Mouse (Mus musculus) embryo, embryonic 9.5 days (tissue): Measurements from ENCODE around the gene Rag2.

ENCODE experiments used
- DNase-seq: peaks from one replicate; pipeline ENCODE4 v3.0.0-alpha.2; 2017; ENCODE audit errors: extremely low spot score

Rag2 gene

DNA sequence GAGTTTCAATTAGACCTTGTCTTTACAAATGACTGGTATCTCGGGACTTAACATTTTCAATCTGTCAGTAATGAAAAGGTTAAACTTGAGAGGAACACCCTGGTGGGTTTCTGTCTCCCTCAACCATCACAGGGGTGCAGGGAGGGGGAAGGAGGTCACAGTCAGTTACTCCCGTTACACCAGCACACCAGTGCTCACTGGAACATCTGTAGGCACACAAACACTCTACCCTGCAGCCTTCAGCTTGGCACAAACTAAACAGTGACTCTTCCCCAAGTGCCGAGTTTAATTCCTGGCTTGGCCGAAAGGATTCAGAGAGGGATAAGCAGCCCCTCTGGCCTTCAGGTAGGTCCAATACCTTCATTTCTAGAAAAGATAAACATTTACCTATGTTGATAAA lies at the start of gene Rag2:
Gene Rag2 (plus strand): TSS at position 193 of the 400 bp plus-strand sequence.
- DNase-seq, result no peak

DNA sequence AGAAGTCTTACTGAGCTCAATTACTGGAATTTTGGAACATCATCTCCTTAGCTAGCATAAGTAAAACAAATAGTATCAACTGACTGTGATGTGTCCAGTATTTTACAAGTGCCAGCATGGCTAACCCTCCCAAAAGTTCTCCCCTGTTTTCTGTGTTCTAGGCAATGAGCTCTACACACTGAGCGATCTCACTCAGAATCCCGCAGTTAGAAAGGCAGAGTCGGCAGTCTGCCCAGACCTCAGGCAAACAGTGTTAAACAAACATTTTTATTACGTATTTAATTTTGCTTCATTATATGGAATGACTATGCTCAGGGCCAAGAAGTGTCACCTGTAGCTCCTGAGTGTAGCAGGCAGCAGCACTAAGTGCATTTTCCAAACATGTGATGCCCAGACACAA lies 47.3 kb upstream of the Rag2 start:
- DNase-seq, result no peak

DNA sequence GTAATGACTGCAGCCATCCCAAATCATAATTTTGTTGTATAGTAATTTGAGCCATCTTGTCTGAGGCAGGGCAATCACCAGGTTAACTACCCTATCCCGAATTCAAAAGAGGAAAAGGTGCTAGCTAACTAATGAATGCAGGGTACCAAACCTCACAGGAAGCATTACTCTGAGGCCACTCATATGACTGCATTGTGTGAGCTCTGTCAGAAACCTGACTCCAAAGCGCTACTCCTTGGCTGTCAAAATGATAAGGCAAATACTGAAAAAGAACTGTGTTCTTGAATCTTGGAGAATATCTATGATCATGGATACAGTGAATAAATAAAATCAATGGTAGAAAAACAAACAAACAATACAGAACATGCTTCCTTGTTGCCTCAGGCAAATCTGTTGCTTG lies 44.5 kb upstream of the Rag2 start:
- DNase-seq, result no peak

DNA sequence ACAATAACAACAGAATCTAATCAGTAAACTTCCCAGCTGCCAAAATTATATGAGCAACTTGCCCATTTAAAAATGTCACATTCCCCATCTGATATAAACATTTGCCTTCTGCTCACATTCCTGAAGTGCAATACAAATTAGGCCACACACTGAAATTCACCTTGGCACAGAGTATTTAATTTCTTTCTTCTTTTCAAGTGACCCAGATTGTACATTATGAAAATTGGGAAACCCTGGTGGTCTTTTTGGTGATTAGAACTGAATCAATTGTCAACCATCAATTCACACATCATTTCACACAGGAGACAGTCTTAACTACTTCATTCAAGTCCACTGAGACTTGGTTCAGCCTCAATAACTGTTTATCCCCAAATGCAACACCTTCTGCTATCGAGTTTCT lies 44.1 kb upstream of the Rag2 start:
- no peak for DNase-seq

DNA sequence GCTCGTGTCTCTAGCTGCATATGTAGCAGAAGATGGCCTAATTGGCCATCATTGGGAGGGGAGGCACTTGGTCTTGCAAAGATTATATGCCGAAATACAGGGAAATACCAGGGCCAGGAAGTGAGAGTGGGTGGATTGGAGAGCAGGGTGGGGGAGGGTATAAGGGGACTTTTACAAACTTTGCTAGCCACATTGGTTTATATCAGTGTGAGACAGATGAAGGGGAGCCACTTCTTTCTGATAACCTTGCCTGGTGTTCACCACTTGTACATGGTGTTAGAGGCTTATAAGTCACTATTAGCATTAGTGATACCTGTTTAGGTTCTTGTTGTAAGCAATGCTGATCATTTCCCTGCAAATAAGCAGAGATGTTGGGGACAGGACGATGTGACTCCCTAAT lies 43.5 kb upstream of the Rag2 start:
- no peak for DNase-seq

DNA sequence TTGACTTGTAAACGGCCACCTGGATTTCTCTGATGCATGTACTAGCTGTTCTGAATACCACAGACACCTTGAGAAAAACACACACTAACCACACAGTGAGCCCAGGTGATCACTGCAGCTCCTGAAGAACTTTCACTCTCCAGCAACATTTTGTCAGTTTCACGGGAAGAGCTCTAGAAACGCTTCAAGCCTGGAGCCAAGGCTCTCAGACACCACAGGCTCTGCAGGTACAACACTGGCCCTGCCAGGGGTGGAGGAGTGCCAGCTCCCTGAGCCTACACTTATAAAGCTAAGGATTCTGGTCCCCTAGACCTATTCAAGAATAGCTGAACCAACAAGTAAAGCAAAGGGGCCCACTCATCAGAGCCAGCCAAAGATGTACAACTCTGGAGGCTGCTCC lies 43.1 kb upstream of the Rag2 start:
- no peak for DNase-seq

DNA sequence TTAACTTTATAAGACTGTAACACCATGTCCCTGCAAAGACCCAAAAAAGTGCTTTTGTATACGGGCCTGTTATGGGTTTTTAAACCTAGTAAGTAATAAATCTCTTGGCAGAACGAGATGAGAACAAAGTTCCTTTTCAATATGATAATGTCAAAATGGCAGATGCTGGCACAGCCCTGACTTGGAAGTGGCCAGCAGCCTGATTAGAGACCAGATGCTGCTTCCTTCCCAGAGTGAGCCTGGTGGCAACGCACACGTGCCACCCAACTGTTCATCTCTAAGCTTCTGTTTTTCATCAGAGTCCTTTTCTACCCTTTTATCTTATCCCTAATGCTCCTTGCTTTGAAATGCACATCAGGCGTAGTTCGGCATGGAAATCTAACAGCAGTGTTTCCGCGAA lies 33.2 kb upstream of the Rag2 start:
- DNase-seq, result no peak

DNA sequence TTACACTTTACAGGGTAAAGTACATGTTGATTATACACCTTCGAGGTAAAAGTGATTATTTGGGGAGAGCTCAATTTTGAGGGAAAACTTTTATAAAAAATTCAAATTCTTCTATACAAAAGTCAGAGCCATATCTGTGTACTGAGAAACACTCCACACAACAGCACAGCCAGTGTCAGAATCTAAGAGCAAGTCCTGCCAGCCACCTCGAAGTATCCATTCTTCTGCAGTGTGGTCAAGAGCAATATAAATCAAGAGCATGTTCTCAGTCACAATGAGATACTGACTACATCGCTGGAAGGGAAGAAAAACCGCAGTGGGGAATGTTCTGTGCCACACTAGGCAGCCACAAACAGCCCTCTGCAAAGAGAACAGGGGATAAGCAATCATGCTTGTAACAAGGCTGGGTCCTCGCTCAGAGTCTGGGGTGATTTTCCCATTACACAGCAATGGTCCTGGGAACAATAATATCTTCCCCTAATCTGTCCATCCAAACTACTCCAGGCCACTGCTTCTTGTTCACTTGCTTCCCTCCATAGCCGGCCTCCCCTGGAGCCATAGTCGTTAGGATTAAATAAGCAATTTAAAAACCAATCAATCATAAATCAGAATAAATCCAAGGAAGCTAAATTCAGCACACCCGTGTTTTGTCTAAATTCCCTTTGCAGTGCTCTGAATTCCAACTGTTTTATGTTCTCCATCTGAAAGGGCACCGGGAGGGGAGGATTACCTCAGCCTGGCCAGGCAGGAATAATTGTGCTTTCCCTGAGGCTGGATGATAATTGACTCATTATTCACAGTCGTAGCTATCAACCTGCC lies 32.3 kb upstream of the Rag2 start:
- peak; percentile 37 for DNase-seq

DNA sequence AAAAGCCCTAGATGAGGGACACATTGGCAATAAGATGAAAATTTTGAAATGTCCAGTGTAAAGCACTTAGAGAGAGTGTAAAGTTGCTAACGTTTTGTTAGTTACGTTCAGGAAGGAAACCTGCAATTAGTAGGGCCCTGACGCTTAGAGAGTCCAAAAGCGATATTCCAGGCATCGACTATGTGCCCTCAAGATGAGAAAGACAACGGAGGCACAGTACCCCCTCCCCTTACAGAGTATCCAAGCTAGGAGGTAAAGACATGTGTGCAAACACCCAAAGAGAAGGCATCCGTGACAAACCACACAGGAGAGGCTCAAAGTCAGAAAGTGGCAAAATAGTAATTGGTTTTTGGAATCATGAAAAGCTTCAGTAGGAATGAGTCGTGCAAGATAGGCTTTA lies 31.6 kb upstream of the Rag2 start:
- no peak for DNase-seq

DNA sequence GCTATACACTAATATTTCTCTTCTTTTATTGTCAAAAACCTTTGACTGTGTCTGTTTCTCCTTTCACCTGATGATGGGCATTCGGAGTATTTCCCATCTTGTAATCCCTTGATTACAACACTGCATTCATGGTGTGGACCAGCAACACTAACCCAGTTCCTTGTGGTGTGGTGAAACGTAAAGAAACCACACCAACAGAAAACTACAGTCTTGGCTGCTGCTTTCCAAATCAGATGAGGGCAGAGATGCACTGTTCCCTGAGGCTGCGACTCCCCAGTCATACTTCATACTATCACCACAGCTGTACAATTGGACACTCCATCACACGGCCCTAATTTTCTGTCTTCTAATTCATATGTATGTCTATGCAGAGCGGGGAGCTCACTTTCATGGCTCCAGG lies 29.8 kb upstream of the Rag2 start:
- DNase-seq, result no peak

DNA sequence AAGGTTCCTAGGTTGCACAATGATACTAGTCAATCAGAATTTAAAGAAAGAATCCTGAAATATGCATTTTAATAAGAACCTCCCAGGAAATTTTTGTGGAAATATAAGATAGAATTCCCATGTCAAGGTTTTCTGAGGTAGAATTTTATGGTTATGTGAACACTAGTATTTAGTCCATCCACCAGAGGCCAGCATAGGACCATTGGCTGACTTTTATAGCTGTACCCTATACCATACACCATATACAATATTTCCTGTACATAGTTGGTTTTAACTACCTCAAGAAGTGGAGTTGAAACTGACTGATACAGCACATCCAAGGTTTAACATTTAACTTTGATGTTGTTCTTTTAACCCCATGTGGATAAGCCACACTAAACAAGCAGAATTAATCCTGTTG lies 27.3 kb upstream of the Rag2 start:
- DNase-seq, result no peak

DNA sequence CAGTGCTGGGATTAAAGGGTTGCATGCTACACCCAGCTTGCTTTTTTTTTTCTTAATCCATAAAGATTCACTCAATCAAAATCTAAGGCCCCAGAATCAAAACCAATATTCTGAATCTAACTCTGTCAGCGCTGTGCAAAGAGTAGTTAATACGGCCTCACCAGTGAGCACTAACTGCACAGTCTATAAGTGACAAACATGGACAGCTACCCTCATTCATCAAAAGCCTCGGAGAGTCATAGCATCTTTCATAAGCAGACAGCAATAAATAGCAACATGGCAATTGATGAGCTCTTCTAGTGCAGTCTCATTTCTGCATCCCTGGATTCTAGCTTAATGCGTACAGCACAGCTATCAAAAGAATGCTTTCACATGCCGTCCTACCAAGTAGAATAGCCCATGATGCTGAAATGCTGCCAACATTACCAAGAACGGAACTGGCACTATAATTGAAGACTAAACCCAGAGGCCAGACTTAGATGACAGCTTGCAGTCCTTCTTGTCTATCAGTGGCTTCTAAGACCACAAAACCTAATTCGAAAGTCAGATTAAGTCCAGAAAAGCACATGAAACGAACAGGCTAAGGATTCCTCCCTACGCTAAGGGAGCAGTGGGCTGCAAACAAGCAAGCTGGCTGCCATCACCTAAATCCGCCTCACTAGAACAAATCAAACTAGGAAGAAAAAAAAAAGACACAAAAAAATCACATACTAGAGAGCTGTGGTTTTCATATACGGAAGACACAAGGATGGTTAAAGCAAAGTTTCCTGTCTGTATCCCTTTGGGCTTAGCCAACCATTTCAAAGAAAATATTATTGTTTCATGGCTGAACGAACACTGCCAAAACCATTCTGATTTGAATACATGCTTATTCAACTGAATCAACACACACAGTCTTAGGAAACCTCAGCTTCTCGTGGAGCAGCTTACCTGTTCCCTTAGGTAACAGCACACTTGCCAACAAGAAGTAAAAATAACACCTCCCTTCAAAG lies 26.0 kb upstream of the Rag2 start:
- no peak for DNase-seq

DNA sequence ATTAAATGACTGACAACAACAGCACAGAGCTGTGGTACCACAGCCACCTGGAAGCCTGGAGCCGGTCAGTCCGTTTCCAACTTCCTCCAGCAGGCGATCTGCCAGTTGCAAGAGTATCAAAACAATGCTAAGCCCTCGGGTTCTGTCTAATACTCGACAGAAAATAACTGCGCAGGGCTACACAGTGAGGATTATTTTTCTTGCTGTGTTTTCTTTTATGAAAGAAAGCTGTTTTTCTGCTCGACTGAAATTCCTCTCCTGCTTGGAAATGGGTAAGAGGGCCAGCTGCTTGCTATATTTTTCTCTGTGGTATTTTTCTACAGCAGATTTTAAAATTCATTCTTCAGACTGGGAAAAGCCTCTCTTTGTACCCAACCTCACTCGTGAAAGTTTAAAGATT lies 23.8 kb upstream of the Rag2 start:
- no peak for DNase-seq

DNA sequence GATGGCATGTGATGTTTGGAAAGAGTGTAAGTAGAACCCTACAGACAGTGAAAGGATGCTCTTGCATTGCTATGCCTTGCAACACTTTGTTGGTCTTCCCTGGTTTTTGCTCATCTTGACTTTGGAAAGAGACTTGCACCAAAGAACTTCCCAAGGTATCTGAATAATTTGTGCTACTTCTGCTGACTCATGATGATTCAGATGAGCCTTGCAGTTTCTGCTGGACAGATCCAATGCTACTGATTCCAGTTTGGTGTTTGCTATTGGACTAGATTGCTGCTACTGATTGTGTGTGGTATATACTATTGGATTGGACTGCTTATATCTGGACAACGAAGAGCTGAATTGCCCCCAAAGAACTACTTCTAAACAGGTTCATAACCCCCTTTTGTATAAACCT lies 21.4 kb upstream of the Rag2 start:
- DNase-seq, result no peak

DNA sequence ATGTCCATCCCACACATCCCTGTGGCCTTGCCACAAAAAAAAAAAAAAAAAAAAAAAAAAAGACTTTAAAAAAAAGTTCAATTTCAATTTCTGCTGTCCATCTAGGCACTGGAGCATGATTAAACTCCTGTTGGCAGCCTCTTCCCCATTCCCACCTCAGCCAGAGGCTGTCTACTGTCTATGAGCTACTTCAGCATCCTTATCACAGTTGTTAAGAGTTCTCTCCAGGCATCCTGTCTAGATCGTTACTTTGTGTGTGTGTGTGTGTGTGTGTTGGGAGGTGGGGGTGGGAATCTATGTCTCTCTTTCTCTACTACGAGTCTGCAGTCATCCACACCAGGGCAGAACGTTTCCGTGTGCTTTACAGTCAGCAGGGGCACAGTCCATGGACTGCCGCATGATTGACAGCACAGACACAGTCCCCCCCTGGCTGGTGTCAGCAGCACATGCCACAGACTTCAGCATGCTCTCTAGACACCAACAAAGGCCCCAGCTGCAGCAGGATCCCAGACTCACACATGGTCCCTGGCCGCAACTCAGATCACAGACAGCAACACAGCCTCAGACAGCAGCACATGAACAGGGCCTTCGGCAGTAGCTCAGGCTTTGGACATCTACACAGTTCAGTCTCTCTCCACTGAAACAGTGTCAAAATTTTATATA lies 16.2 kb upstream of the Rag2 start:
- no peak for DNase-seq

DNA sequence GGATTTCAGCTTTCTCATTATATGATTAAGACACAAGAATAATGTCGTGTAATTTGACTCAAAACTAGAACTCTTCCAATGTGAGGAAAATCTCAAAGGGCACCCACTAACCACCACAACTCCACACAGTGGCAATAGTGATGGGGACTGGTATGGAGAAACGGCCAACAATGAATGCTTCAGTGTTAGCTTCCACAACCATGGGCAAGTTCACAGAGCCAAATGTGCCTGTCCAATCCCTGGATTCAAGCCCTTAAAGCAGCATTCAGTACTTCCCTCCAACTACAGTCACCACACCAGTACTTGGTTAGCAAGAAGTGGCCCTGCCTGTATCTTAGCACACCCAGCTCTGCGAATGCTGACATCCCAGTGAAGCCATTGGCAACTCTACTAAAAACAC lies 13.7 kb upstream of the Rag2 start:
- DNase-seq, result no peak

DNA sequence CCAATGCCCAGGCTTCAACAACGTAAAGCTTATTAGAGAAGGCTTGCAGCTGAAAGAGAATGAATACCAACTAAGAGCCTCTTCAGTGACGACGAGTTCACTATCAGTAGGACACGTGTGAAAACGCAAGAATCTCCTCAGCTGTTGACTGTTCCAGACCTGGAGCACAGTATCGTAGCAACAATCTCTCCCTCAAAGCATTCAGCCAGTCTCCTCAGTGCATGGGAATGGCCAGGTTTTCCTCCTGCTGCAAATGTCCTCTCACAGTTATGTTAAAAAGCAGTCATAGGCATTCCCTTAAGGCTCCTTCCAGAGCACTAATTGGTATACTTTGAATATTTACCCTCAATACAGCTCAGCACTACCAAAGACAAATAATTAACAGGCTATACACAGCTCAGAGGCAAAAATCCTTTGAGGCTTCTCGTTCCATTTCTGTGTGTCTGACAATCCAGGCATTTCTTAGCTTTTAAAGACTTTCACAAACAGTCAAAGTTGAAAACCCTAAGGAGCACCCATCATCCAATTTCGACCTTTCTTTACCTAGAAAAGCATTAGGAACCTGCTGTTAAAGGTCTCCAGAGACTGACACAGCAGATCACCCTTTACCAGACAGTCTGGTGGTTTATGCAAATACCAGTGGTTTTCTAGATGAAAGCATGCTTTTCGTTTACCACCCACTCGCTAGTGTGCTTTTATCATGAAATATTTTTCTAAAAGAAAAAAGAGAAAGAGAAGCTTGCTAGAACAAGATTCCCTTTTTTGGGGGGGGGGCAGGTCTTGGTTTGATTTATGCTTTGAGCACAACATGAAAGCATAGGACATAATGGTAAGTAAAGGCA lies 8.8 kb upstream of the Rag2 start:
- no peak for DNase-seq

DNA sequence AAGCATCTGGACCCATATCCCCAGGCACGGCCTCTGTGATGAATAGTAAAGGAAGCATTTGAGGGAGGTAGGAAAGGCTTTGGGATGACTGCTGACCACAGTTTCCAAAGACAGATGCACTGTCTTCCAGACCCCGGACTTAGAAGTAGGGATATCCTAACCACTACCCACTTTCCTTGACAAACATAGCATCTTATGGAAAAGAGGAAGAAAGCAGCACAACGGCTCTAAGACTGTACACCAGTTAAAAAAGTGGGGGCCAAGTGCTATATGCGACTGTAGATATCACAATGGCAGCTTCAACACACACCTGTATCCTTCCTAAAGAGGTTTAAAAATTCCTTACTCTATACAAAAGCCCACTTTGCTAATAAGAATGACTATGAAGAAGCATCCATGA lies 6.1 kb upstream of the Rag2 start:
- DNase-seq, result no peak

DNA sequence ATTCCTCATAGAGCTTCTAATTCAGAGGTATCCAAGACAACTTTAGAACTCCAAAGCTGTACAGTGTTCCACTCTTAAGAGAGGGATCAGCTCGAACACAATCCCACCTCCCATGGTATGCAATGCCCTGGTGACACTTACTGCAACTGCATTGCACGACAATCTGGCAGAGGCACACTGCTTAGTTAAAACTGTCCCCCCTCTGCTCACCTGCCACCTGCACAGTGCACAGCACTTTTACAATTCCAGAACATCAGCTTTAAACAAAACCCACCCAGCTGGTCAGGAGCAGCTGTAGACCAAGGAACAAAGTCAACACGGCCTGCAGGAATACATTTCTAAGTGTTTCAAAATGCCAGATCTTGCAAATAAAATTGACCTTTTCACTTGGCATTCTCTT lies 3.6 kb upstream of the Rag2 start:
- DNase-seq, result no peak

DNA sequence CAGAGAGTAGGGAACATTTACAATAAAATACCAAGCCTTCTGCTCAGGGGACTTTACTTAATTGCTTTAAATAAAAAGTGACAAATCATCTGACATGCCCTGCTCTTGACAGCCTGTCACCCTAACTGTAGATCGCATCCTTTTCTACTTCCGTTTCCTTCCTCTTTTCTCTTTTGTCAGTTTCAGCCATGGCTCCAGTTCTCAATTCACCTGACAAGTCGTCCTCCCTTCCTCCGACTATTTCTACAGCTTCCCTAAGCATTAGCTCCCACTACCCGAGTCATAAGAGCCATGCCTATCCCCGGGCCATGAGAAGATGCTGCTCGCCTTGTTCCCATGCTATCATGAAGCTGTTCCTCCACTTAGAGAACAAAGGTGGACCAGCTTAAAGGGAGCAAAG lies 2.9 kb upstream of the Rag2 start:
- no peak for DNase-seq

DNA sequence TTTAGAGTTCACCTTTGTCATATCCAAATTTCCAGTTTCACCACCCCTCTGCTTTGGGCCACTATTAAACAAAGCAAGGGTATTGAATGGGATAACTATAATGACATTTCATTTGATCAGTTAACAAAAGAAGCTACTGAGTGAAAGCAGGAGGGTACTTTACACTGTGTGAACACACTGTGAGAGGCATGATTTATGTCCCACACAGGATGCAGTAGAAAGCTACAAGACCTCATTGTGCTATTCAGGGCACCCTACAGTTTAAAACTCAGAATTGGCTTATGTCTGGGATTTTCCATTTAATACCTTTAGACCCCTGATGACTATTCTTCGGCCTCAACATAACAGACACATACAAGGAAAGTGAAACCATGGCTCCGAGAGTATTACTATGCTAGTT lies 1.5 kb upstream of the Rag2 start:
- DNase-seq, result no peak

DNA sequence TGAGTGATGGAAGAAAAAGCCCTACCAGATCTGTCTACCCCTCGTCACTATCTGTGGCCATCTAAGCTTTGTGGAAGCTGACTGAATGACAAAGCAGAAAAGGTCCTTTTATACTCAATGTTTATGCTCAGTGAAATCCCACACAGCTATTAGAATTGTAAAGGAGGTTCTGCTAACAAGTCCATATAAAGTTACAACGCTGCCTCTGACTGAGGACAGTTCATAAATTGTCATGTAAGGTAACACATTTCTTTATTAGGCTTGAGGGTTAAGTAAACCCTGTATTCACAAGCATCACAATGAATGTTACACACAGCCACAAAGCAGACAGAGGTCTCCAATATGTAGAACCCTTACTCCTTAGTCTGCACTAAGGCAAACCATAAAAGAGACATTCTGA lies 507 bp upstream of the Rag2 start:
- DNase-seq, result no peak
